Mouse (Mus musculus): ENCODE measurements around the gene Ric8b. TPM values are rescaled to one million over a fixed set of nuclear protein-coding genes. Genes with fewer than 3 reads are reported as not detected.

Gene Ric8b
- polyA plus RNA-seq, 1 experiment: 3.6 TPM

DNA sequence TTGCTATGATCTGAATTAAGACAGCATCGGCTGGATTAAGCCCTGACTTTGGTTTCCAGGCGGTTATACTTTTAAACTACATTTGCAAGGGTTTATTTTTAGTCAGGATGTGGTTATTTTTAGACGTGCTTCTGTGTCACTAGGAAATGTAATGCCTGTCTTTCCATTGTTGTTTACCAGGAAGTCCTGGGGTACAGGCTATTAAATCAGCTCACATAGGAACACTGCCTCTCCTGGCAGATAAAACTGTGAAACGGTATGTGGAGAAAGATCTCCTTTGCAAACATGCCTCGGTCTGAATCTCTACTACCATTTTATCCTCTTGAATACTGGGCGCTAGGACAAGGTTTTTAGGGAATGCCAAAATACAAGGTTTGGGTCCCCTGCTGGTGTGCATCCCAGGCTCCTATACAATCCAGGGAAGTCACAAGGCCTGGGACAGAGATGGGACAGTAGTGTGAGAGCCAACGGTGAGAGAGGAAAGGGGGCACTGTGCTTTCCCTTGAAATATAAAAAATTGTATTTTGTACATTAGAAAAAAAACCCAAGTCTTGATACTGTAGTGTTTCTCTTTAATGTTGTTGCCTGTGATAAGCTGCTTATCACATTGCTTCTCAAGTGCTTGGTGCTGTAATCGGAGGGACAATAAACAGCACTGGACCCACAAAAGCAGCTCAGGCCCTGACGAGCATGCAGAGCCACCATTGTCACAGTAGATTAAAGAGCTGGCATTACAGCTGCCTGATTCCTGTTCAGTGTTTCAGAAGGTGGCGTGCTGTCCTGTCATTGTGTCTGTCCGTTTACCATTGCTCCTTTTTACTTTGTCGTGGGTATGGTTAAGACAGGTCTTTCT lies 51.7 kb downstream of the Ric8b start:
- TF ChIP-seq GATA1 (IDR thresholded peaks at IDR 0.05; ENCODE audit: low read length): no peak

DNA sequence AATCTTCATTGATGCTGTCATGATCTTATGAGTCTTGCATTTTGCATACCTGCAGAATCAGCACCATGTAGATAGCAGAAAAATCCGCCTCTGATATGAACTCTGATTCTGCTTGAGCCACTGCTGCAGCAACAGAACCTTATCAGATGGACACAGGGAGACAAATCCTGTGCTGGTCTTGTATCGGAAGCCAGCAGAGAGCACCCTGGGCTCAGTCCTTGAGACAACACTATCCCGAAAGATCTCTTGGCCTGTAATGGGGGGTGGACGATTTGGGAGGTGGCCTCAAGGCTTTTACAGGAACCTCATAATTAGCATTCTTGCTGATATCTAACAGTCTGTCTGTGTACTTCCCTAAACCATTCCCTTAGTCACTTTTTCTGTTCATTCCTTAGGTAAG lies 57.8 kb downstream of the Ric8b start:
- TF ChIP-seq GATA1 (IDR thresholded peaks at IDR 0.05; ENCODE audit: low read length): peak; percentile 33

DNA sequence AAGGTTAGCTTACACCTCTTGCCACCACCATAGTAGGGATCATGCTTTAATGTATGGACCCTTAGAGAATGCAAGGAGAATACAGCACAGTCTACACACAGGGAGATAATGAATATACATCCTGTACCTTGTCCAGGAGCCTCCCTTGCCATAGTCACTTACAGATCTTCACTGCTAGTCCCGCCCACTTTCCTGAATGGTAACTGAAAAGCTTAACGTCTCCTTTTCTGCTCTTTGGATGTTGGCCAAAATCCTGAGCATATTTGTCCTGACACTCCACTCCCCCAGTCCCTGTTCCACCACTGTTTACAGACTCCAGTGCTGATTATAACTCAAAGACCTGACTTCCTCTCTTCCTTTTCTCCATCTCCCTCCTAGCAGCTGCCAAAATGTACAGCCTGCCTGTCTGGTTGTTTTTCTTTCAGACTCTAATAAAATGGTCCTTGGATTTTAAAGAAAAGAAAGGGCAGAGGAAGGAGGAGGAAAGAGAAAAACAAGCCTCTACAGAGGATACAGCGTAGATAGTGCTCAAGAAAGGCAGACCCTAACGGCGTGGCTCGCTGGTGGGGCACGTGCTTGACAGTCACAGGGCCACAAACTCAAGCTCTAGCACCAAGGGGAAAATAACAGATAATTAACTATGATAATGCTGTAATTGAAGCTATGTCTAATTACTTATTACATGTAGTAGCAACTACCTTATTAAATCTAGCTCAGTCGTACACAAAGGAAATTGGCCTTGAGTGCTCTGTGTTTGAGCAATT lies 59.4 kb downstream of the Ric8b start:
- TF ChIP-seq GATA1 (IDR thresholded peaks at IDR 0.05; ENCODE audit: low read length): no peak

DNA sequence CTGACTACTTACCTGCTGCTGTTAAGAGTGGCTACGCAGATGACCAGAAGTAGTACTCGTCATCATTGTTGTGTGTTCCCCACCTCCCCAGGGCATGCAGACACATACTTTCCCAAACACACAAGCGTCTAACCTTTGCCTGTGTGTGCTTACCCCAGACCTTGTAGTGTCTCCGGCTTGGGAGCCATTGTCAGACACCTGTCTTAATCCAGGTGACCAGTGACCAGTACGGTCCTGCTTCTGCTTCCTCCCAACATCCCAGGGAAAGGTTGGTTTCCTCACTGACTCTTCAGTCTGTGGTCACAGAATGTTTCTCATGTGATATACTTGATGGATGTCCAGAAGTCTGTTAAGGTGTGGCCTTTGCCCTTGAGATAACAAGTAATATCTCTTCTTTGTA lies 62.9 kb downstream of the Ric8b start:
- TF ChIP-seq GATA1 (IDR thresholded peaks at IDR 0.05; ENCODE audit: low read length): no peak

DNA sequence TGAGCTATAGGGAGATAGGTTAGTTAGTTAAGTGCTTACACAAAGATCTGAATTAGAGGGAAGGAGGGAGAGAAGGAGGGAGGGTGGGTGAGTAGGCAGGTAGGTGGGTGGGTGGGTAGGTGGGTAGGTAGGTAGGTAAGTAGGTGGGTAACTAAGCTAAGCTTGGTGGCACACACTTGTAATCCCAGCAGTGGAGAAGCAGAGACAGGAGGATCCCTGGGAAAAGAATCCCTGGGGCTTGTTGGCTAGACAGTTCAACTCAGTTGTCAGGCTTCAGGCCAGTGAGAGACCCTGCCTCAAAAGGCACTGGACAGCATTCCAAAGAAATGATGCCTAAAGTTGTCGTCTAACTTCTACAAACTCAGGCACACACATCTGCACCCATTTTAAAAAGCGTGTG lies 64.0 kb downstream of the Ric8b start:
- TF ChIP-seq GATA1 (IDR thresholded peaks at IDR 0.05; ENCODE audit: low read length): no peak

DNA sequence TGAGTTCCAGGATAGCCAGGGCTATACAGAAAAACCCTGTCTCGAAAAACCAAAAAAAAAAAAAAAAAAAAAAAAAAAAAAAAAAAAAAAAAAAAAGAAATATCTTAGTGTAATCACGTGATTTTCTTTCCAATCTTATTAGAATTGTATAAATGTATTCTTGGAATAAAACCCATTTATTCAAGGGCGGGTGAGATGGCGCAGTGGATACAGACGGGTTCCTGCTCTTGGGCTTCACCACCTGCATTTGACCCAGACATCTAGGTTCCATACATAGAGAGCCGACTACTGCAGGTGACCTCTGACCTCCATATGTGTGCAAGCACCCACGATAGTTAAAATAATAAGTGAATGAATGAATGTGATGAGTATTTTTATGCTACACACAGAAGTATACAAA lies 65.3 kb downstream of the Ric8b start:
- TF ChIP-seq GATA1 (IDR thresholded peaks at IDR 0.05; ENCODE audit: low read length): no peak

DNA sequence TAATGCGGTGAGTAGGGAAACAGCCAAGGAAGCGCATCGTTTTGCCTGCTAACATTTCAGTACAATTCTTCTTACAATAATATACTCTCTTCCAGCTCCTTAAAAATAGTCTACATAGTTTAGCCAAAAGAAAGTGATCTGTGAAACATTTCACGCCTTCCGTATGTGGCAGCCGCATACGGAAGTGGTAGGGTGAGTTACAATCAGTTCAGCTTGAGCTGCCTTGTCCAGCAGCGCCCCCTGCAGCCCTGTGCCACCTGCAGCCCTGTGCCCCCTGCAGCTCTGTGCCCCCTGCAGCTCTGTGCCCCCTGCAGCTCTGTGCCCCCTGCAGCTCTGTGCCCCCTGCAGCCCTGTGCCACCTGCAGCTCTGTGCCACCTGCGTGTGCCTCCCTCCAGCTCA lies 68.5 kb downstream of the Ric8b start:
- no peak for TF ChIP-seq GATA1 (IDR thresholded peaks at IDR 0.05; ENCODE audit: low read length)

DNA sequence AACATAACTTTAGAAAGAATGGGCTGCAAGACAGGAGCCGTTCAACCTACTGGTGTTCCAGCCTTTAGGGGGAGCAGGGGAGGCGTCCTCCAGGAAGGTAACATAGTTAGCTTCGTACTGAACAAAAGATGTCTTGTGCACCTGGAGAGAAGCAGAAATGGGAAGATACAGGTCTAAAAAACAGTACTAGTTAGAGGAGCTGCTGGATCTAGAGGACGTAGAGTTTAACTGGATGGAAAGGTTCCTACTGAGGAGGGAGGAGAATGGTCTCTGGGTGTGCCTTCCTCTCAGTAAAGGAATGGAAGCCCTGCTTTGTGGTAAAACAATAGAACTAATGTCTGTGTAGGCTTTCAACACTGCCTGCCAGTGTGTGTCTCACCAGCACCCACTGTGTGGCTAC lies 70.2 kb downstream of the Ric8b start:
- TF ChIP-seq GATA1 (IDR thresholded peaks at IDR 0.05; ENCODE audit: low read length): no peak

DNA sequence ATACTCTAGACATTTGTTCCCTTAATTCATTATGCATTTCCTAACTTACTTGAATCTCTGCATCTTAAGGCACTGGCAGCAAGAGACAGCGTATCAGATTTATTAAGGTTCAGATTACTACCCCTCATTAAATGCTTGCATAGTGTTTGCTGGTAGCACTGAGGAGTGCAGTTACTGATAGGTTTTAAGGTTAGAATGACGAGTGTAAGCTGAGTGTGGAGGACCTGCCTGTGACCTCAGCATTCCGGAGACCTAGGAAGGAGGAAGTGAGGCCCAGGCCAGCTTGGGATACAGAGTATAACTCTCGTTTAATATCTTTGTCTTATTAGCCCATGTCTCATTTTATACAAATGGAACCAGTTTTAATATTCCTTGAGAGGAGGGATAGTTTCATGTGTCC lies 71.2 kb downstream of the Ric8b start:
- TF ChIP-seq GATA1 (IDR thresholded peaks at IDR 0.05; ENCODE audit: low read length): no peak

DNA sequence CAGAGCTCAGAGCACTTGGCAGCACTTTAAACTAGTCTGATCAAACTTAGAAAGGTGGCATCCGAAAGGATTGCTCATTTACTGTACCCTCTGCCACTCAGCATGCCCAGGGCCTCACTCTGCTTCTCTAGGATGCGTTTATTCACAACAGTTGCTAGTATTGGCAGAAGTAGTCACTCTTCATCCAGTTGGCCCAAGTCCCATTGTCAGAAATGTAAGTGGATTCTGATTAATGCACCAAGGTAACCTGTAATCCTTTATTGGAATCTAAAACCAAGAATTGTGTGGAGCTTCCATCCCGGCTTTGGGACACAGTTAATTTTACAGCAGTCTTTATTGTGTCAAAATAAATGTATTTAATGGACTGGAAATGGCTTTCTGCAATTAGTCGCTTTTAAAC lies 76.9 kb downstream of the Ric8b start:
- TF ChIP-seq GATA1 (IDR thresholded peaks at IDR 0.05; ENCODE audit: low read length): no peak

DNA sequence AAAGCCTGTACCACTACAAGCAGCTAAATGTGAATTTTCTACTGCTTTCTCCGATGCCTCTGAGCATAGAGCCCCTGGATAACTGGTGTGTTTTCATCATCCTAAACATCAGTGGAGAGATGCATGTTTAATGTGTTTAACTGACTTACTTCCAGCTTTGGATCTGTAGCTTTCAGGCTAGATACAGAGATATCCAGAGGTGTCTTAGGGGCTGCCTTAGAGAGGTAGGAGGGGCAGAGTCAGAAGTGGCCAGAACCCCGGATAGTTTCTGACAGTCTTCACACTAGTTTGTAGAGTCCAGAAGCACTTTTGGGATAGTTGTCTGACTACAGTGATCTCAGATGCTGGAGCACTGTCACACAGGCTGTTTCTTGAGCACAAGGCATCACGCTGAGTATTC lies 77.6 kb downstream of the Ric8b start:
- no peak for TF ChIP-seq GATA1 (IDR thresholded peaks at IDR 0.05; ENCODE audit: low read length)

DNA sequence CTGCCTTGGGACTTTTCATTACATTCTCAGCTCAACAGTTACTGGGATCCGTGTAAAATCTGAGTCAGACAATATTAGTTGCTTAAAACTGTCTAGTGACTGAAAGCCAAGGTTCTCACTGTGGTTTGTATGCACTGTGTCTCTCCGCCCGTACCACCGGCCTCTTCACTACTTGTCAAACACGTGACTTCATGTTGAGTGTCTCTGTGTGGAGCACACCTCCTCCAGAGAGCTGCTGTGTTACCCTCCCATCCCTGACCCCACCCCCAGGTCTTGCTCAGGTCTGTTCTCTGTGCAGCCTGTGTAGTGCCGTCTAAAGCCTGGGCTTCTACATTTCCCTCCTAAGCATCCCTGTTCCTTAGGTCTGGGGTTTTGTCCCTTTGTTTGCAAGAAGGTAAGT lies 79.0 kb downstream of the Ric8b start:
- TF ChIP-seq GATA1 (IDR thresholded peaks at IDR 0.05; ENCODE audit: low read length): no peak

DNA sequence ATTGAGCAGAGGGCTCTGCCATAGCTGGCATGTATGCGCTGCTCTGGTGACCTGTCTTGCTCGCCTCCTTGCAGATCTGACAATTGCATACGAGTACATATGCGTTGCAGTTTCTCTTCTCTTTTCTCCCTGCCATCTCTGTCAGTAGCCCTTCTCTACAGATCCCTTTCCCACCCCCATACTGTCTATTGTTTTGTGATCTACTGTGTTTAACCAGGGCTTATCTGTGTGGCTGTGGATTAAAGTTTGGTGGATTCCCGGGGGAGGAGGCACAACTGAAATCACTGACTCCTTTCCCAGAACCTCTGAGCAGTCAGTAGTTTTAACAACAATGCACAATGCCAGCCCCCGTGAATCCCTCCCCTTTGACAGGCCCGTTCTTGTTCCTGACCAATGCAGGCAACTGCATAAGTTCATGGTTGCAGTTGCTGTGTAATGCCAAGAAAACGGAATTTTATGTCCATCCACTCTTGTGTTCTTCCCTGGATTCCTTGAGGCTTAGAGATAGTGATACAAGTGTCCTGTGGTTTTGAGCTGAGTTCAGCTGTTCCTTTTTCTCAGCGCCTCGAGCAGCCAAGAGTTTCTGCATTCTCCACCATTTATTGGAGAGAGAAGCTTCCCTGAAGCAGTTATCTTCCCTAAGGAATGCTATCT lies 80.3 kb downstream of the Ric8b start:
- no peak for TF ChIP-seq GATA1 (IDR thresholded peaks at IDR 0.05; ENCODE audit: low read length)

DNA sequence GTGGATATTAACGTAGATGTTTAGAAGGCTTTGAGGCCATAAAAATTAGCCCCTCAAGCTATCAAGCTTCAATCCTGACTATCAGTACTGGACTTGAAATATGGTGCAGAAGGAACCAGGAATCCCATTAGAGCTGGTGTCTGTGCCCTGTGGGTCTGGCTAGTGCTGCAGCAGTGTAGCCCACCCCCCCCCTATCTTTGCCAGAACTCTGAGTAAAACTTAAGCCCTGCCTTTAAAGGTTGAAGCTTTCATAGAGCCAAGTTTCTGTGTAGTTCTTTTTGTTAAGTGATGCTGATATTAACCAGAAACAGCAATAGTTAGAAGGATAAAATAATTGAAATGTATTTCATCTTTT lies 80.8 kb downstream of the Ric8b start:
- no peak for TF ChIP-seq GATA1 (IDR thresholded peaks at IDR 0.05; ENCODE audit: low read length)

DNA sequence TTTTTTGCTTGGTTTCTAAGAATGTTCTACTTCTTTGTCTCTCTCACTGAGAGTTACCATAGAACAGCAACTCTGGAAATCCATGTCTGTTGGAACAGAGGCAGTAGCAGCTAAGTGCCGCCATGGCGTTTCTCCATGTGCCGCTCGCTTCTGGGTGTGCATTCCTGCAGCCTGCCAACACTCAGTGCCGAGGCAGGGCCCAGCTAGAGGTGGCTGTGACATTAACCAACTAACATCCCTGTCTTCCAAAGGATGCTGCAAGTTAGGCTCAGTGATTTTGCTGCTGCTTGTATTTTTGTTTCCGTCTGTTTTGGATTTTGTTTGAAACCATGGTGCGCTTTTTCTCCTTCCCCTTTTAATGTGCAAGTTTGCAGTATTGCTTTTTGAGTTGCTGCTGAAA lies 84.5 kb downstream of the Ric8b start:
- no peak for TF ChIP-seq GATA1 (IDR thresholded peaks at IDR 0.05; ENCODE audit: low read length)
